Mouse (Mus musculus) ES-E14 (cell line): ENCODE data around the gene Tomm70a. TPM values are rescaled to one million over a fixed set of nuclear protein-coding genes. Genes with fewer than 3 reads are reported as not detected.

ENCODE experiments used
- DNase-seq: peaks from one replicate; pipeline ENCODE4 v3.0.0-alpha.2; 2013; ENCODE audit warnings: low read depth, low spot score
- H3K27ac ChIP-seq: 2 replicates; pipeline ENCODE4 v1.5.1; 2012; ENCODE audit warnings: low read depth, mild to moderate bottlenecking, low read length, moderate library complexity, mixed read lengths; ENCODE audit not compliant: poor library complexity, insufficient read depth, severe bottlenecking
- H3K36me3 ChIP-seq: 2 replicates; pipeline ENCODE4 v1.6.1; 2012; ENCODE audit warnings: mild to moderate bottlenecking, low read length, moderate library complexity, mixed read lengths; ENCODE audit not compliant: control insufficient read depth, poor library complexity, insufficient read depth, severe bottlenecking
- H3K4me1 ChIP-seq, 2 experiments: fragments of 150-350 bp in 1 of 2; sonication (generic) in 1 of 2; 2 replicates each; pipeline ENCODE4 v1.6.1; 2012; ENCODE audit warnings: low read length in 2 of 2, mild to moderate bottlenecking in 1 of 2, mixed read lengths in 1 of 2; ENCODE audit not compliant: control insufficient read depth in 2 of 2, insufficient read depth in 2 of 2, poor library complexity in 1 of 2
- H3K4me3 ChIP-seq, 2 experiments: fragments of 150-350 bp in 1 of 2; sonication (generic) in 1 of 2; 2 replicates each; pipeline ENCODE4 v1.5.1; 2012; ENCODE audit warnings: low read length in 2 of 2, low read depth in 1 of 2, mild to moderate bottlenecking in 1 of 2, mixed read lengths in 1 of 2; ENCODE audit not compliant: insufficient read depth in 1 of 2, poor library complexity in 1 of 2, severe bottlenecking in 1 of 2
- H3K9ac ChIP-seq: 2 replicates; pipeline ENCODE4 v1.6.1; 2012; ENCODE audit warnings: low read depth, mild to moderate bottlenecking, low read length, mixed read lengths; ENCODE audit not compliant: poor library complexity, insufficient read depth, severe bottlenecking
- H3K9me3 ChIP-seq: fragments of 150-350 bp; sonication (generic); 2 replicates; pipeline ENCODE4 v1.6.1; 2012; ENCODE audit warnings: low read depth, mild to moderate bottlenecking, low read length; ENCODE audit not compliant: control insufficient read depth, insufficient read depth
- CHD2 ChIP-seq: IDR thresholded peaks from 2 replicates; pipeline ENCODE4 v1.6.1; 2014; ENCODE audit warnings: mild to moderate bottlenecking, low read depth, low read length, inconsistent platforms
- HCFC1 ChIP-seq: IDR thresholded peaks from 2 replicates; pipeline ENCODE4 v1.6.1; 2012; ENCODE audit warnings: low read length, inconsistent platforms, borderline replicate concordance; ENCODE audit not compliant: insufficient read depth
- MAFK ChIP-seq: IDR thresholded peaks from 2 replicates; pipeline ENCODE4 v1.6.1; 2014; ENCODE audit warnings: mild to moderate bottlenecking, low read depth, low read length, inconsistent platforms; ENCODE audit not compliant: insufficient read depth
- ZC3H11A ChIP-seq: IDR thresholded peaks from 2 replicates; pipeline ENCODE4 v1.6.1; 2012; ENCODE audit warnings: low read depth, mild to moderate bottlenecking, inconsistent platforms, low read length, borderline replicate concordance
- ZNF384 ChIP-seq: IDR thresholded peaks from 2 replicates; pipeline ENCODE4 v1.6.1; 2012; ENCODE audit warnings: low read depth, low read length, inconsistent platforms
- in situ Hi-C, 2 experiments: fragments of 600-800 bp; cut with MboI; formaldehyde crosslinking; loops; one replicate each; pipeline ENCODE4 v1.15.1; 2025; ENCODE audit warnings: low sequenced_read_pairs in 2 of 2, inconsistent platforms in 1 of 2; ENCODE audit not compliant: unreplicated experiment in 2 of 2
- total RNA-seq: library from RNA; depleted of rRNA; stranded (reverse); fragments of 300-350 nt; gene quantifications from 2 replicates; pipeline ENCODE4 v1.2.3, GENCODE M21; 2012

Gene Tomm70a
- total RNA-seq, 1 experiment, result 106 TPM

- H3K4me1 ChIP-seq, result no peaks in the 10 kb centered on the region
- H3K36me3 ChIP-seq, result peaks cover 30% of the 10 kb centered on the region
- H3K4me3 ChIP-seq, result no peak overlapping the region
- H3K27ac ChIP-seq, result no peak overlapping the region
- in situ Hi-C loops, result no loop called here
- TF ChIP-seq CHD2 (no peak), HCFC1 (no peak), ZNF384 (no peak), MAFK (no peak), ZC3H11A (no peak)
- H3K9me3 ChIP-seq, result no peaks in the 10 kb centered on the region
- no peak overlapping the region for H3K9ac ChIP-seq
- no peak for DNase-seq
Measured at GRCm38 (mm10) chr16:57155899-57156298, 34.4 kb downstream of the Tomm70a start.

GRCm38 (mm10) chr16:57157076-57157475 lies 35.6 kb downstream of the Tomm70a start:
- Histone ChIP-seq H3K36me3 (peaks cover 28% of the 10 kb centered on the region), H3K9me3 (no peaks in the 10 kb centered on the region), H3K4me1 (no peaks in the 10 kb centered on the region), H3K4me3 (no peak overlapping the region), H3K27ac (no peak overlapping the region), H3K9ac (no peak overlapping the region)
- in situ Hi-C loops, result no loop called here
- TF ChIP-seq ZNF384 (no peak), HCFC1 (no peak), CHD2 (no peak), MAFK (no peak), ZC3H11A (no peak)
- no peak for DNase-seq

- no peak overlapping the region for H3K27ac ChIP-seq
- no peaks in the 10 kb centered on the region for H3K4me1 ChIP-seq
- TF ChIP-seq HCFC1, result no peak
- TF ChIP-seq ZC3H11A, result no peak
- no peak for TF ChIP-seq CHD2
- TF ChIP-seq MAFK, result no peak
- no peak for TF ChIP-seq ZNF384
- in situ Hi-C loops, result no loop called here
- DNase-seq, result no peak
- H3K9ac ChIP-seq, result no peak overlapping the region
- H3K4me3 ChIP-seq, result no peak overlapping the region
- peaks cover 26% of the 10 kb centered on the region for H3K36me3 ChIP-seq
- H3K9me3 ChIP-seq, result no peaks in the 10 kb centered on the region
Measured at GRCm38 (mm10) chr16:57157728-57158127, 36.2 kb downstream of the Tomm70a start.

- no peak for DNase-seq
- Histone ChIP-seq H3K4me3 (no peak overlapping the region), H3K9me3 (no peaks in the 10 kb centered on the region), H3K36me3 (peaks cover 27% of the 10 kb centered on the region), H3K27ac (no peak overlapping the region), H3K4me1 (no peaks in the 10 kb centered on the region), H3K9ac (no peak overlapping the region)
- in situ Hi-C loops, result no loop called here
- TF ChIP-seq ZC3H11A (no peak), HCFC1 (no peak), ZNF384 (no peak), CHD2 (no peak), MAFK (no peak)
Measured at GRCm38 (mm10) chr16:57159835-57160234, 38.3 kb downstream of the Tomm70a start.

GRCm38 (mm10) chr16:57162841-57163240 lies 41.3 kb downstream of the Tomm70a start:
- Histone ChIP-seq H3K9ac (no peak overlapping the region), H3K27ac (no peak overlapping the region), H3K4me3 (no peak overlapping the region), H3K36me3 (peaks cover 28% of the 10 kb centered on the region), H3K9me3 (no peaks in the 10 kb centered on the region), H3K4me1 (peaks cover 2% of the 10 kb centered on the region in 2 experiments; a peak in 1 of 4 replicates)
- no peak for DNase-seq
- TF ChIP-seq ZC3H11A, result no peak
- no peak for TF ChIP-seq CHD2
- TF ChIP-seq MAFK, result no peak
- no peak for TF ChIP-seq HCFC1
- no peak for TF ChIP-seq ZNF384
- in situ Hi-C loops, result no loop called here
